In the genomic region with DNA sequence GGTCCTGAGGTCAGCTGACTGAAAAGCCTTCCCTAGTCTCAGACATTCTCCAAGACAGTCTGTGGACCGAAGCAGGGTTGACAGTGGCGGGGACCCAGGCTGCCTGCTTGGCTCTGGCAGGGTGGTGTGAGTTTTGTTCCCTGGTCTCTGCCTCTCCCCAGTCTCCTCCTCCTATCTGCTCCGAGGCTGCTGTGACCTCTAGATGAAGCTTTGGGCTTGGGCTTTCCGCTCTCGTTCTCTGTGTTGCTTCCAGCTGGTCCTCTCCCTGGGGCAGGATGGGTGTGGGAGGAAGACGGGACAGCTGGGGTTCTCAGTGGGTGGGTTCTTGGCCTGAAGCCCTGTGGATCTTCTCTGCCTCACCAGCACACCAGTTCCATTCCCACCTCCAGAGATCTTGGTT, we compare ENCODE assay signal across 10 mouse cellular contexts. TPM values are rescaled to one million over a fixed set of nuclear protein-coding genes. Genes with fewer than 3 reads are reported as not detected.
DNase-seq lines count a peak whose midpoint lies in the region; ATAC-seq lines count a peak whose summit lies in the region.
"Had no signal": no experiment of that assay in that cellular context is flagged by ENCODE, and none has a peak within 500 bp of the region (broad histone marks: within the 10 kb centered on the region; RNA-seq: fewer than 3 reads in every experiment).

No protein-coding gene starts in this region.

- 60% methylated on average over 6 of the region's 6 CpGs for WGBS in neural tube, embryonic 15.5 days
- 36% methylated on average over 6 of the region's 6 CpGs for WGBS in kidney, embryonic 14.5 days
- WGBS in limb, embryonic 10.5 days = 59% methylated on average over 6 of the region's 6 CpGs

- no peak overlapping the region for H3K4me3 ChIP-seq in neural tube, embryonic 15.5 days (replicated peaks)
- no peak overlapping the region for H3K4me3 ChIP-seq in kidney, embryonic 14.5 days (ENCODE audit: low read length)
- no peak overlapping the region for H3K4me3 ChIP-seq in limb, embryonic 10.5 days
- H3K4me3 ChIP-seq: megakaryocyte, embryonic 14.5 days had no signal

- no peak for DNase-seq in neural tube, embryonic 10.5 days (ENCODE audit: extremely low spot score, low spot score)
- DNase-seq in gastrocnemius, postnatal 25 days = peak; percentile 82
- no peak for DNase-seq in limb, embryonic 10.5 days (ENCODE audit: low spot score)
- DNase-seq in testis, postnatal 10 days (ENCODE audit: low spot score) = peak; percentile 62

- H3K27ac ChIP-seq in neural tube, embryonic 15.5 days (replicated peaks) = 0 out of 2 replicates have a peak overlapping the region, but pooled peaks have one; percentile 9
- peak overlapping the region; percentile 66; the same call in 1 of the 2 replicates for H3K27ac ChIP-seq in kidney, embryonic 14.5 days (ENCODE audit: low read depth, low read length)
- 0 out of 2 replicates have a peak overlapping the region, but pooled peaks have one; percentile 6 for H3K27ac ChIP-seq in limb, embryonic 10.5 days

- H3K9me3 ChIP-seq in neural tube, embryonic 15.5 days (replicated peaks) = no peaks in the 10 kb centered on the region
- no peaks in the 10 kb centered on the region for H3K9me3 ChIP-seq in kidney, embryonic 14.5 days (ENCODE audit: control insufficient read depth, low read length)
- H3K9me3 ChIP-seq in limb, embryonic 10.5 days (replicated peaks) = no peaks in the 10 kb centered on the region

- no peak overlapping the region for H3K9ac ChIP-seq in neural tube, embryonic 15.5 days (replicated peaks)
- no peak overlapping the region for H3K9ac ChIP-seq in kidney, embryonic 14.5 days (ENCODE audit: low read depth, low read length)

- peaks cover 22% of the 10 kb centered on the region for H3K4me1 ChIP-seq in neural tube, embryonic 15.5 days
- peaks cover 28% of the 10 kb centered on the region for H3K4me1 ChIP-seq in kidney, embryonic 14.5 days (ENCODE audit: control insufficient read depth, insufficient read depth, low read length)
- H3K4me1 ChIP-seq in limb, embryonic 10.5 days = peaks cover 45% of the 10 kb centered on the region
- H3K4me1 ChIP-seq: megakaryocyte, embryonic 14.5 days had no signal

- ATAC-seq in neural tube, embryonic 15.5 days (ENCODE audit: low FRiP score) = no peak
- ATAC-seq in kidney, embryonic 14.5 days (ENCODE audit: low FRiP score, low TSS enrichment) = peak; percentile 65; the same call in 1 of the 2 replicates
- no peak for ATAC-seq in activated CD4-positive, CD25-positive, alpha-beta regulatory T cell, adult 4 months
- no peak for ATAC-seq in CD4-positive, CD25-positive, alpha-beta regulatory T cell, adult 4 months

- no peaks in the 10 kb centered on the region for H3K27me3 ChIP-seq in neural tube, embryonic 15.5 days (replicated peaks)
- H3K27me3 ChIP-seq in kidney, embryonic 14.5 days (ENCODE audit: control insufficient read depth, insufficient read depth, low read length) = no peaks in the 10 kb centered on the region
- no peaks in the 10 kb centered on the region for H3K27me3 ChIP-seq in limb, embryonic 10.5 days (ENCODE audit: low read depth, poor library complexity, severe bottlenecking)
- H3K27me3 ChIP-seq: CH12.LX had no signal

- H3K4me2 ChIP-seq in neural tube, embryonic 15.5 days = no peak overlapping the region
- H3K4me2 ChIP-seq in kidney, embryonic 14.5 days (replicated peaks; ENCODE audit: low read depth, low read length) = no peak overlapping the region

- H3K36me3 ChIP-seq in neural tube, embryonic 15.5 days = no peaks in the 10 kb centered on the region
- H3K36me3 ChIP-seq in kidney, embryonic 14.5 days (ENCODE audit: control insufficient read depth, insufficient read depth, low read length) = no peaks in the 10 kb centered on the region
- H3K36me3 ChIP-seq in limb, embryonic 10.5 days = no peaks in the 10 kb centered on the region

RNA-seq across cellular contexts. Expression of a gene that starts 51.8 kb away (rescaled TPM):
- 23.7 and 33.5 TPM in 2 replicates for polyA plus RNA-seq in neural tube, embryonic 15.5 days (2015; fragmentation: Nextera tagmentation; extraction: Ambion mirVana)
- total RNA-seq in gastrocnemius, postnatal 25 days (2021) = 10 to 100 TPM; 19.0 to 22.7 TPM
- 53.4 and 92.8 TPM in 2 replicates for polyA plus RNA-seq in kidney, embryonic 14.5 days (2014; fragmentation: Nextera tagmentation; extraction: Ambion mirVana)
- polyA plus RNA-seq in limb, embryonic 10.5 days (2016; fragmentation: Nextera tagmentation; extraction: Ambion mirVana) = 49.6 and 64.3 TPM in 2 replicates
- polyA plus RNA-seq in activated CD4-positive, CD25-positive, alpha-beta regulatory T cell, adult 4 months (2017; shearing (Covaris generic)) = not detected
- not detected for polyA plus RNA-seq in CD4-positive, CD25-positive, alpha-beta regulatory T cell, adult 4 months (2017; shearing (Covaris generic))

Comparison
In these comparisons a context has a peak if more than half of its experiments do, and no peak if none do; other contexts are left out.
1. H3K27ac ChIP-seq: peak in every context shown above with its lines; median percentile 66 in kidney, embryonic 14.5 days; 9 in neural tube, embryonic 15.5 days; 6 in limb, embryonic 10.5 days.
2. DNase-seq: peak in gastrocnemius, postnatal 25 days (single experiment) and testis, postnatal 10 days (single experiment); none in neural tube, embryonic 10.5 days (single experiment) and limb, embryonic 10.5 days (single experiment).
3. RNA of a gene that starts 51.8 kb away (polyA plus RNA-seq): 53.4 to 92.8 TPM in kidney, embryonic 14.5 days, 49.6 to 64.3 TPM in limb, embryonic 10.5 days and 23.7 to 33.5 TPM in neural tube, embryonic 15.5 days; not detected in activated CD4-positive, CD25-positive, alpha-beta regulatory T cell, adult 4 months and not detected in CD4-positive, CD25-positive, alpha-beta regulatory T cell, adult 4 months; every median in the first group is over 10 times any median in the second.